Mouse (Mus musculus) testis, adult 2 months (tissue): Measurements from ENCODE around the gene Crtac1. TPM values are rescaled to one million over a fixed set of nuclear protein-coding genes. Genes with fewer than 3 reads are reported as not detected.

Experiments
- H3K27ac ChIP-seq: fragments of 200-500 bp; 2 replicates; pipeline ENCODE4 v1.5.1; 2012; ENCODE audit warnings: low read depth, low read length; ENCODE audit not compliant: control insufficient read depth, insufficient read depth
- H3K27me3 ChIP-seq: fragments of 200-500 bp; 2 replicates; pipeline ENCODE4 v1.6.1; 2012; ENCODE audit warnings: mild to moderate bottlenecking, low read length, moderate library complexity; ENCODE audit not compliant: control insufficient read depth, insufficient read depth
- H3K36me3 ChIP-seq: fragments of 200-500 bp; 2 replicates; pipeline ENCODE4 v1.6.1; 2012; ENCODE audit warnings: mild to moderate bottlenecking, low read length; ENCODE audit not compliant: control insufficient read depth, insufficient read depth
- H3K4me1 ChIP-seq: fragments of 200-500 bp; 2 replicates; pipeline ENCODE4 v1.6.1; 2012; ENCODE audit warnings: low read length; ENCODE audit not compliant: control insufficient read depth, insufficient read depth
- H3K4me3 ChIP-seq: fragments of 200-500 bp; 2 replicates; pipeline ENCODE4 v1.5.1; 2012; ENCODE audit warnings: low read depth, mild to moderate bottlenecking, low read length, moderate library complexity, mixed read lengths; ENCODE audit not compliant: control insufficient read depth
- CTCF ChIP-seq: fragments of 200-500 bp; IDR thresholded peaks from 2 replicates; pipeline ENCODE4 v1.5.1; 2012; ENCODE audit warnings: low read depth, mild to moderate bottlenecking, inconsistent platforms, low read length, moderate library complexity; ENCODE audit not compliant: control insufficient read depth, insufficient read depth, insufficient replicate concordance
- POLR2A ChIP-seq: fragments of 200-500 bp; IDR thresholded peaks from 2 replicates; pipeline ENCODE4 v1.6.1; 2012; ENCODE audit warnings: low read depth, mild to moderate bottlenecking, inconsistent platforms, low read length, moderate library complexity; ENCODE audit not compliant: control insufficient read depth
- polyA plus RNA-seq: library from polyadenylated mRNA; depleted of rRNA; stranded (reverse); fragments of >200 nt; gene quantifications from 2 replicates; pipeline ENCODE4 v1.2.3, GENCODE M21; 2012

Crtac1 gene
- polyA plus RNA-seq, 1 experiment = 3.7 TPM

DNA sequence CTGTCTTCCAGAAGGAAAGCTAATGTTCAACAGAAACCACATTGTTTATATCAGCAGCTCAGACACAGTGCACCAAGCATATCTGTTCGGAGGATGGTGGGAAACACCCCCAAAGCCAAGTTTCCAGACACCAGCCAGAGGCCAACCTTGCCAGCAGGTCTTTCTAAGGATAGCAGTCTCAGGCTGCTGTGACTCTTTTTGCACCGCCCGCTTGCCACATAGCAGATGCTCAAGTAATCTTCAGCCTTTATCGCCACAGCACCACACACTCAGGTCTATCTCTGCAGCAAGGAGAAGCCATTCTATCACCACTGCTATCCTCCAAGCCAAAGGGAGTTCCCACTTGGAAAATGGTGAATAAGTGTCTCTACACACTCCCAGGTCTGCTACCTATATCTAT lies 68.0 kb downstream of the Crtac1 start:
- H3K27ac ChIP-seq = no peak overlapping the region
- H3K4me1 ChIP-seq = no peaks in the 10 kb centered on the region; the same call in 1 of the 2 replicates
- no peaks in the 10 kb centered on the region for H3K27me3 ChIP-seq
- H3K4me3 ChIP-seq = no peak overlapping the region
- no peaks in the 10 kb centered on the region for H3K36me3 ChIP-seq
- TF ChIP-seq CTCF (no peak), POLR2A (no peak)

- no peaks in the 10 kb centered on the region; the same call in 1 of the 2 replicates for H3K4me1 ChIP-seq
- TF ChIP-seq POLR2A = no peak
- no peak for TF ChIP-seq CTCF
- no peaks in the 10 kb centered on the region for H3K36me3 ChIP-seq
- no peak overlapping the region for H3K27ac ChIP-seq
- no peaks in the 10 kb centered on the region for H3K27me3 ChIP-seq
- H3K4me3 ChIP-seq = no peak overlapping the region
These were observed 73.2 kb downstream of the Crtac1 start for GRCm38 (mm10) chr19:42358406-42358805.

- no peak overlapping the region for H3K4me3 ChIP-seq
- H3K36me3 ChIP-seq = no peaks in the 10 kb centered on the region
- TF ChIP-seq CTCF = no peak
- TF ChIP-seq POLR2A = no peak
- H3K4me1 ChIP-seq = no peaks in the 10 kb centered on the region
- H3K27me3 ChIP-seq = no peaks in the 10 kb centered on the region
- no peak overlapping the region for H3K27ac ChIP-seq
These were observed 74.7 kb downstream of the Crtac1 start for GRCm38 (mm10) chr19:42356854-42357253.

DNA sequence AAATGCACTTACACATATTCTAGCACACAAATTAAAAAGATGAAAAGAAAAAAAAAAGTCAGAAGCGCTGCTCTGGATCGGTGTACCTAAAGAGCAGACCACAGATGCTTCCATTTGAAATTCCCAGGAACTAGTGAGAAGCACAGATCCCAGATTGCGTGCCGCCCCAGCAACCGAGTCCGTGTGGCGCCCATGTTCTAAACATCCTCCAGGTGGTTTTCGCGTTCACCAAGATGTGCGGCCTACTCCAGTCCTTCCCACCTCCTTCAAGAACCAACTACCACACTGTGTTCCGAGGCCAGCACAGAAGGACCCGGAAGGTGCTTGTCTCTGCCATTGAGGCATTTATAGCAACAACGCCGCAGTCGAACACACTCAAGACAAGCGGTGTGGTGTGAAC lies 76.1 kb downstream of the Crtac1 start:
- no peak for TF ChIP-seq POLR2A
- no peak for TF ChIP-seq CTCF
- H3K27me3 ChIP-seq = no peaks in the 10 kb centered on the region

GRCm38 (mm10) chr19:42341183-42341582 lies 90.4 kb downstream of the Crtac1 start:
- Histone ChIP-seq H3K36me3 (no peaks in the 10 kb centered on the region), H3K27ac (no peak overlapping the region), H3K4me1 (no peaks in the 10 kb centered on the region), H3K4me3 (no peak overlapping the region), H3K27me3 (no peaks in the 10 kb centered on the region)
- TF ChIP-seq POLR2A (no peak), CTCF (peak; percentile 61; the same call in 1 of the 2 replicates)

More for the DNA sequence above, 76.1 kb downstream of the Crtac1 start:
- no peaks in the 10 kb centered on the region for H3K4me1 ChIP-seq
- H3K4me3 ChIP-seq = no peak overlapping the region
- H3K36me3 ChIP-seq = no peaks in the 10 kb centered on the region
- H3K27ac ChIP-seq = no peak overlapping the region

DNA sequence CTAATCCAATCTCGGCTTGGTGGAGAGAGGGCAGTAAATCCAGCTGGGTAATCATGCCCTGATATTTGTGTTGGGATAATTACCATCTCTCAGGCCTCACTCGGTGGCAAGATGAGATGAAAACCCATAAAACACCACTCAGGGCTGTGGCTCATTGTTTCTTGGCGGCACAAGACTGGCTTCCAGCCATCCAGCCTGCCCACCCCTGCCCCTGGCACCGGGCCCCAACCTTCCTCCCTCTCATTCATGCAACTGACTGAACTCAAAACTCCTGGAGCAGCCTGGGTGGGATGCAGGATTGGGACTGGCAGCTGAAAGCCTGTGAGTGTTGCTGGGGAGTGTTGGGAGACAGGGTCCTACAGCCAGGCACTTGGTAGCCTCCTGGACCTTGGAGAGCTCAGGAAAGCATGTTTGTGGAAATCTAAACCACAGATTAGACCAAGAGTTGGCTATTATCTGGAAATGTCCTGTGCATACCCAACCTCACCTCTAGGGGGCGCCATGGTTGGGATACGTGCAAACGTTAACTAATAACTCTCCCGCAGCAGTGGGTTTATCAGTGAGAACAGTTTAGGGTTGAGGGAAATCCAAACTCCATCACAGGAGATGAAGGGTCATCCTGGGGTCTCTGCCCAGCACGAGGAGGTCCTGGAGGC lies 99.4 kb downstream of the Crtac1 start:
- H3K4me3 ChIP-seq = no peak overlapping the region
- H3K27me3 ChIP-seq = no peaks in the 10 kb centered on the region

GRCm38 (mm10) chr19:42331446-42331845 lies 100.1 kb downstream of the Crtac1 start:
- Histone ChIP-seq H3K27me3 (no peaks in the 10 kb centered on the region), H3K4me3 (no peak overlapping the region), H3K27ac (no peak overlapping the region), H3K4me1 (peaks cover 3% of the 10 kb centered on the region), H3K36me3 (no peaks in the 10 kb centered on the region)
- no peak for TF ChIP-seq POLR2A
- TF ChIP-seq CTCF = no peak

More for the DNA sequence above, 99.4 kb downstream of the Crtac1 start:
- no peak for TF ChIP-seq POLR2A
- peak; percentile 39 for TF ChIP-seq CTCF
- Histone ChIP-seq H3K36me3 (no peaks in the 10 kb centered on the region), H3K27ac (no peak overlapping the region), H3K4me1 (peaks cover 3% of the 10 kb centered on the region)
